Mouse (Mus musculus) limb, embryonic 12.5 days (tissue): ENCODE measurements at regions not wholly inside any gene's neighbourhood (a gene's known extent, or its start where the extent isn't known, plus 50 kb on each side); places are given as distances from the start of the nearest gene placed in this dataset.

Experiments used
- ATAC-seq: fragments of 200-750 bp; cut with Nextera tagmentation; 2 replicates; pipeline ENCODE4 v1.8.0; 2017; ENCODE audit warnings: low read depth, moderate TSS enrichment; ENCODE audit not compliant: insufficient number of reproducible peaks, insufficient read depth, low FRiP score, low TSS enrichment
- H3K27ac ChIP-seq: fragments of 300-500 bp; sonication (generic); 2 replicates; pipeline ENCODE4 v1.5.1; 2016; ENCODE audit warnings: mild to moderate bottlenecking, moderate library complexity
- H3K27me3 ChIP-seq: fragments of 300-500 bp; sonication (generic); 2 replicates; pipeline ENCODE4 v1.6.1; 2016; ENCODE audit warnings: mild to moderate bottlenecking, moderate library complexity
- H3K36me3 ChIP-seq: fragments of 300-500 bp; sonication (generic); 2 replicates; pipeline ENCODE4 v1.6.1; 2016; ENCODE audit warnings: mild to moderate bottlenecking, moderate library complexity
- H3K4me1 ChIP-seq: fragments of 300-500 bp; sonication (generic); replicated peaks from 2 replicates; pipeline ENCODE4 v1.6.1; 2016
- H3K4me2 ChIP-seq: fragments of 300-500 bp; sonication (generic); 2 replicates; pipeline ENCODE4 v1.6.1; 2016; ENCODE audit warnings: mild to moderate bottlenecking, moderate library complexity
- H3K4me3 ChIP-seq: fragments of 300-500 bp; sonication (generic); replicated peaks from 2 replicates; pipeline ENCODE4 v1.5.1; 2016; ENCODE audit warnings: mild to moderate bottlenecking
- H3K9ac ChIP-seq: fragments of 300-500 bp; sonication (generic); replicated peaks from 2 replicates; pipeline ENCODE4 v1.6.1; 2016; ENCODE audit warnings: mild to moderate bottlenecking, moderate library complexity
- H3K9me3 ChIP-seq: fragments of 300-500 bp; sonication (generic); 2 replicates; pipeline ENCODE4 v1.6.1; 2016; ENCODE audit warnings: mild to moderate bottlenecking, moderate library complexity
- WGBS: fragments of 180-500 bp; shearing (Covaris S2); methylation state at CpG from one replicate; pipeline ENCODE4 v1.1.7; 2016; 5-methylcytosine and 5-hydroxymethylcytosine counted together

GRCm38 (mm10) chr9:84825768-84826167 is 486.8 kb upstream of the Gm11114 start:
- no peak overlapping the region for H3K4me2 ChIP-seq
- H3K4me3 ChIP-seq: no peak overlapping the region
- H3K27me3 ChIP-seq: no peaks in the 10 kb centered on the region
- H3K9me3 ChIP-seq: no peaks in the 10 kb centered on the region
- no peaks in the 10 kb centered on the region for H3K4me1 ChIP-seq
- no peak overlapping the region for H3K9ac ChIP-seq
- H3K36me3 ChIP-seq: no peaks in the 10 kb centered on the region
- H3K27ac ChIP-seq: no peak overlapping the region
- no peak for ATAC-seq

GRCm38 (mm10) chr9:84828934-84829333 is 483.6 kb upstream of the Gm11114 start:
- 85% methylated on average over 5 of the region's 5 CpGs for WGBS
- Histone ChIP-seq H3K9me3 (no peaks in the 10 kb centered on the region), H3K4me3 (no peak overlapping the region), H3K9ac (no peak overlapping the region), H3K4me2 (no peak overlapping the region), H3K36me3 (no peaks in the 10 kb centered on the region), H3K27ac (no peak overlapping the region), H3K4me1 (no peaks in the 10 kb centered on the region), H3K27me3 (no peaks in the 10 kb centered on the region)
- no peak for ATAC-seq

- no peaks in the 10 kb centered on the region for H3K36me3 ChIP-seq
- ATAC-seq: no peak
- WGBS: 85% methylated on average over 2 of the region's 2 CpGs
- no peak overlapping the region for H3K4me3 ChIP-seq
- no peaks in the 10 kb centered on the region for H3K9me3 ChIP-seq
- no peak overlapping the region for H3K4me2 ChIP-seq
- no peaks in the 10 kb centered on the region for H3K27me3 ChIP-seq
- no peak overlapping the region for H3K9ac ChIP-seq
- H3K27ac ChIP-seq: no peak overlapping the region
- no peaks in the 10 kb centered on the region for H3K4me1 ChIP-seq
Observed at GRCm38 (mm10) chr9:84830639-84831038, 481.9 kb upstream of the Gm11114 start.

- Histone ChIP-seq H3K9ac (no peak overlapping the region), H3K4me2 (no peak overlapping the region), H3K9me3 (no peaks in the 10 kb centered on the region), H3K27ac (no peak overlapping the region), H3K4me1 (no peaks in the 10 kb centered on the region), H3K36me3 (no peaks in the 10 kb centered on the region), H3K27me3 (no peaks in the 10 kb centered on the region), H3K4me3 (no peak overlapping the region)
- no peak for ATAC-seq
- WGBS: 70% methylated on average over 1 of the region's 1 CpGs
Observed at GRCm38 (mm10) chr9:84837498-84837897, 475.1 kb upstream of the Gm11114 start.

- Histone ChIP-seq H3K4me1 (no peaks in the 10 kb centered on the region), H3K4me2 (no peak overlapping the region), H3K27me3 (no peaks in the 10 kb centered on the region), H3K9me3 (no peaks in the 10 kb centered on the region), H3K36me3 (no peaks in the 10 kb centered on the region), H3K27ac (no peak overlapping the region), H3K4me3 (no peak overlapping the region), H3K9ac (no peak overlapping the region)
- ATAC-seq: no peak
Observed at GRCm38 (mm10) chr9:84844021-84844420, 468.6 kb upstream of the Gm11114 start.

GRCm38 (mm10) chr9:84861600-84861999 is 451.0 kb upstream of the Gm11114 start:
- H3K27me3 ChIP-seq: no peaks in the 10 kb centered on the region
- 61% methylated on average over 6 of the region's 6 CpGs for WGBS
- no peaks in the 10 kb centered on the region for H3K36me3 ChIP-seq
- no peak for ATAC-seq
- no peak overlapping the region for H3K4me2 ChIP-seq
- no peaks in the 10 kb centered on the region for H3K9me3 ChIP-seq
- no peak overlapping the region for H3K9ac ChIP-seq
- H3K4me3 ChIP-seq: no peak overlapping the region
- H3K27ac ChIP-seq: no peak overlapping the region
- H3K4me1 ChIP-seq: no peaks in the 10 kb centered on the region

- 87% methylated on average over 5 of the region's 5 CpGs for WGBS
- H3K27me3 ChIP-seq: no peaks in the 10 kb centered on the region
- no peak overlapping the region for H3K9ac ChIP-seq
- no peak overlapping the region for H3K4me2 ChIP-seq
- no peaks in the 10 kb centered on the region for H3K36me3 ChIP-seq
- H3K4me3 ChIP-seq: no peak overlapping the region
- H3K27ac ChIP-seq: no peak overlapping the region
- no peaks in the 10 kb centered on the region for H3K4me1 ChIP-seq
- no peak for ATAC-seq
- no peaks in the 10 kb centered on the region for H3K9me3 ChIP-seq
Observed at GRCm38 (mm10) chr9:84863431-84863830, 449.1 kb upstream of the Gm11114 start.

GRCm38 (mm10) chr9:84894148-84894547 is 418.4 kb upstream of the Gm11114 start:
- Histone ChIP-seq H3K9me3 (no peaks in the 10 kb centered on the region), H3K4me3 (no peak overlapping the region)
- WGBS: 27% methylated on average over 2 of the region's 2 CpGs

GRCm38 (mm10) chr9:84896073-84896472 is 416.5 kb upstream of the Gm11114 start:
- no peaks in the 10 kb centered on the region; the same call in 1 of the 2 replicates for H3K27me3 ChIP-seq
- H3K4me3 ChIP-seq: no peak overlapping the region
- H3K4me2 ChIP-seq: no peak overlapping the region
- no peak overlapping the region for H3K9ac ChIP-seq
- no peaks in the 10 kb centered on the region for H3K36me3 ChIP-seq
- WGBS: 74% methylated on average over 2 of the region's 2 CpGs
- ATAC-seq: no peak
- H3K9me3 ChIP-seq: no peaks in the 10 kb centered on the region
- no peak overlapping the region for H3K27ac ChIP-seq
- peaks cover 3% of the 10 kb centered on the region; the same call in 1 of the 2 replicates for H3K4me1 ChIP-seq

More at GRCm38 (mm10) chr9:84894148-84894547, 418.4 kb upstream of the Gm11114 start:
- Histone ChIP-seq H3K36me3 (no peaks in the 10 kb centered on the region), H3K9ac (no peak overlapping the region), H3K27me3 (no peaks in the 10 kb centered on the region; the same call in 1 of the 2 replicates), H3K27ac (no peak overlapping the region), H3K4me1 (0 out of 2 replicates have a peak, but pooled peaks cover 3% of the 10 kb centered on the region), H3K4me2 (no peak overlapping the region)
- ATAC-seq: peak; percentile 91

- no peak overlapping the region for H3K4me2 ChIP-seq
- no peak overlapping the region for H3K9ac ChIP-seq
- no peaks in the 10 kb centered on the region for H3K36me3 ChIP-seq
- no peak overlapping the region for H3K4me3 ChIP-seq
- H3K27ac ChIP-seq: no peak overlapping the region
- 45% methylated on average over 2 of the region's 2 CpGs for WGBS
- no peaks in the 10 kb centered on the region for H3K9me3 ChIP-seq
- no peaks in the 10 kb centered on the region; the same call in 1 of the 2 replicates for H3K27me3 ChIP-seq
- no peaks in the 10 kb centered on the region; the same call in 1 of the 2 replicates for H3K4me1 ChIP-seq
- no peak for ATAC-seq
Observed at GRCm38 (mm10) chr9:84900643-84901042, 411.9 kb upstream of the Gm11114 start.

GRCm38 (mm10) chr9:84906244-84906643 is 406.3 kb upstream of the Gm11114 start:
- H3K4me2 ChIP-seq: no peak overlapping the region
- no peaks in the 10 kb centered on the region for H3K36me3 ChIP-seq
- no peak overlapping the region for H3K9ac ChIP-seq
- WGBS: 40% methylated on average over 3 of the region's 3 CpGs
- peaks cover 3% of the 10 kb centered on the region; the same call in 1 of the 2 replicates for H3K4me1 ChIP-seq
- no peaks in the 10 kb centered on the region for H3K9me3 ChIP-seq
- no peaks in the 10 kb centered on the region for H3K27me3 ChIP-seq
- H3K4me3 ChIP-seq: no peak overlapping the region
- H3K27ac ChIP-seq: no peak overlapping the region
- ATAC-seq: no peak

- no peaks in the 10 kb centered on the region for H3K4me1 ChIP-seq
- no peaks in the 10 kb centered on the region for H3K36me3 ChIP-seq
- no peak overlapping the region for H3K9ac ChIP-seq
- H3K4me2 ChIP-seq: no peak overlapping the region
- no peak overlapping the region for H3K27ac ChIP-seq
- no peak overlapping the region for H3K4me3 ChIP-seq
- no peaks in the 10 kb centered on the region for H3K27me3 ChIP-seq
- no peaks in the 10 kb centered on the region for H3K9me3 ChIP-seq
- ATAC-seq: no peak
- 100% methylated on average over 1 of the region's 1 CpGs for WGBS
Observed at GRCm38 (mm10) chr9:84913321-84913720, 399.3 kb upstream of the Gm11114 start.
